Mouse (Mus musculus) olfactory bulb, adult 2 months (tissue): ENCODE results near the gene Adamts14.

Experiments
- CTCF ChIP-seq: fragments of 200-500 bp; IDR thresholded peaks from 2 replicates; pipeline ENCODE4 v1.5.1; 2012; ENCODE audit warnings: low read depth, mild to moderate bottlenecking, low read length, moderate library complexity; ENCODE audit not compliant: insufficient read depth
- POLR2A ChIP-seq: fragments of 200-500 bp; IDR thresholded peaks from 2 replicates; pipeline ENCODE4 v1.6.1; 2012; ENCODE audit warnings: mild to moderate bottlenecking, low read depth, low read length, moderate library complexity; ENCODE audit not compliant: insufficient read depth

DNA sequence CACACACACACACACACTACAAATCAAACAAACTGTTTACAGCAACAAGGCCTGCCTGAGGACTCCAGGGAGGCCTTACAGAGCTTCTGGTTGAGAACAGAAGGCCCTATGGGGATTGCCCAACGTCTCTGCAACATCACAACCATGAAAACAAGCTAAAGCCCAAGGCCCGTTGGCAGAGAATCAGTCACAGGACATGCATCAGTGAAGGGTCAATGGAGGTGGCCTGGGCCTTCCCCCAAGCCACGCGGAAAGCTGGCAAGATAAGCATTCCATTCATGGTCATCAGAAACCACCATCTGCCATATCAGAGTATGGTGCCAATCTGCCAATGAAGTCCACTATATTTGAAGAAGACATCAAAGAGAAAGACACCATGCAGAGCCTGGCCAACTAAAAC lies 112.6 kb downstream of the Adamts14 start:
- TF ChIP-seq CTCF, result no peak
- TF ChIP-seq POLR2A, result no peak
